Mouse (Mus musculus) thymus, adult 2 months (tissue): Measurements from ENCODE around the gene Fam107b. TPM values are rescaled to one million over a fixed set of nuclear protein-coding genes. Genes with fewer than 3 reads are reported as not detected.

ENCODE experiments used
- DNase-seq: peaks from one replicate; pipeline ENCODE4 v3.0.0; 2021
- H3K27ac ChIP-seq: fragments of 200-500 bp; 2 replicates; pipeline ENCODE4 v1.5.1; 2012; ENCODE audit warnings: low read length, control low read depth; ENCODE audit not compliant: control insufficient read depth, insufficient read depth
- H3K27me3 ChIP-seq: fragments of 200-500 bp; 2 replicates; pipeline ENCODE4 v1.6.1; 2012; ENCODE audit warnings: mild to moderate bottlenecking, low read length, moderate library complexity, mixed read lengths; ENCODE audit not compliant: control insufficient read depth, insufficient read depth
- H3K36me3 ChIP-seq: fragments of 200-500 bp; 2 replicates; pipeline ENCODE4 v1.6.1; 2012; ENCODE audit warnings: mild to moderate bottlenecking, low read length, moderate library complexity; ENCODE audit not compliant: control insufficient read depth, insufficient read depth
- H3K4me1 ChIP-seq: fragments of 200-500 bp; replicated peaks from 2 replicates; pipeline ENCODE4 v1.6.1; 2012; ENCODE audit warnings: low read length; ENCODE audit not compliant: control insufficient read depth, insufficient read depth
- H3K4me3 ChIP-seq: fragments of 200-500 bp; 2 replicates; pipeline ENCODE4 v1.5.1; 2012; ENCODE audit warnings: mild to moderate bottlenecking, low read length, control low read depth, moderate library complexity; ENCODE audit not compliant: control insufficient read depth, insufficient read depth
- CTCF ChIP-seq: fragments of 200-500 bp; IDR thresholded peaks from 2 replicates; pipeline ENCODE4 v1.5.1; 2012; ENCODE audit warnings: mild to moderate bottlenecking, control low read depth, low read length, moderate library complexity, borderline replicate concordance; ENCODE audit not compliant: control insufficient read depth, poor library complexity, insufficient read depth; ENCODE audit errors: extremely low read depth
- POLR2A ChIP-seq: fragments of 200-500 bp; IDR thresholded peaks from 2 replicates; pipeline ENCODE4 v1.6.1; 2012; ENCODE audit warnings: mild to moderate bottlenecking, low read length, control low read depth, moderate library complexity; ENCODE audit not compliant: control insufficient read depth, poor library complexity, insufficient read depth; ENCODE audit errors: extremely low read depth
- WGBS: fragments of 180-500 bp; shearing (Covaris S2); methylation state at CpG from one replicate; pipeline ENCODE4 v1.1.7; 2018; 5-methylcytosine and 5-hydroxymethylcytosine counted together
- polyA plus RNA-seq: library from polyadenylated mRNA; depleted of rRNA; stranded (reverse); fragments of >200 nt; gene quantifications from 2 replicates; pipeline ENCODE4 v1.2.3, GENCODE M21; 2012

Gene Fam107b
- polyA plus RNA-seq, 1 experiment: 81.3 TPM

DNA sequence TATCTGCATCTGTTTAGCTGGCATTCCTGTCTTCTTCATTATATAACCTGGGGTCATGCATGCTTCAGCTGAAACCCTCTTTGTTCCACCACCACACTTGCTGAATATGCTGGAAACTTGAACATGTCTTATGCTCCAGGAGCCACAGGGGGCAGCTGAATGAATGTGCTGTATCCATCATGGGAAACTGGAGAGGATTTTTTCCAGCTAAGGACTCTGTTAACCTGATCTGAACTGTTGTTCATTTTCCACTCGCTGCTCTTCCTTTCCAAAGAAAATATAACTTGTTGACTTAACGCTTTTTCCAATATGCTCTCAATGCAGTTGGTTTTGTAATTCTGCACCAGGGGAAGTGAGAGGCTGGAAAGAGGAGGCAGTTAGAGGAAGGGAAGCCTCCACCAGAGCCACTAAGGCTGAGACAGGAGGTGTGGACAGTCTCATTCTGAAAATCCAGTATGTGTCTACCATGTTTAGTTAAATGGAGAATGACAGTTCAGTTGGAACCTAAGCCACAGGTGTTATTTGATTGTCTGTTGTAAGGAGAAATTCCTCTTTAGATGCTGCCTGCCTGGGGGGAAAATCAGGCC lies 9.1 kb downstream of the Fam107b start:
- Histone ChIP-seq H3K27ac (no peak overlapping the region), H3K4me3 (no peak overlapping the region), H3K4me1 (peaks cover 6% of the 10 kb centered on the region), H3K27me3 (no peaks in the 10 kb centered on the region), H3K36me3 (no peaks in the 10 kb centered on the region)
- TF ChIP-seq POLR2A: no peak
- TF ChIP-seq CTCF: no peak
- 95% methylated on average over 2 of the region's 2 CpGs for WGBS
- DNase-seq: no peak

GRCm38 (mm10) chr2:3582830-3583229 lies 12.5 kb downstream of the Fam107b start:
- TF ChIP-seq CTCF (no peak), POLR2A (no peak)
- no peaks in the 10 kb centered on the region for H3K27me3 ChIP-seq
- H3K27ac ChIP-seq: no peak overlapping the region
- no peak for DNase-seq
- no peak overlapping the region for H3K4me3 ChIP-seq
- no peaks in the 10 kb centered on the region for H3K4me1 ChIP-seq
- WGBS: 96% methylated on average over 2 of the region's 2 CpGs
- no peaks in the 10 kb centered on the region for H3K36me3 ChIP-seq

DNA sequence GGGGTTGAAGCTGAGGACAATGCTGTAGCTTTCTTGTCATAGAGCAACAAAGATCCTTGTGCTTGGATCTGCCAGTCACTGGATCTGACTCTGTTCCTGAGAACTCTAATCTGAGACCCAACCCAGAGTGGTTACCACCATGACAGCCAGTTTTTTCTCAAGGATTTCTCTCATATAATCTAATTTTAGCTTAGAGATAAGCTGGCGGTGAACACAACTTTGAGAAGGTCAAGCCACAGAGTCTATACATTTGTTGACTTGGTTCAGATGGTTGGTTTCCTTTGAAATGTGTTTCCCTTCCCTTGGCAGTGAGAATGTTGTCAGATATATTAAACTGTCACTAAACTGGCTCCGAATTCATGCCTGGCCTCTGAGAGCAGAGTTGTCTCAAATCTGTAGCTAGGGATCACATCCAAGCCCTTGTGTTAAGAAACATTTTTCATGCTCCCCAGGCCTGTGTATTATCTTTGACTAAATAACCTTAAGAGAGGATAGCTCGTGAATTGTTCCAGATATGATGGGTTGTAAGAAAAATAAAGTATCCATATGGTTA lies 15.0 kb downstream of the Fam107b start:
- Histone ChIP-seq H3K27ac (no peak overlapping the region), H3K27me3 (no peaks in the 10 kb centered on the region), H3K36me3 (no peaks in the 10 kb centered on the region), H3K4me3 (no peak overlapping the region), H3K4me1 (no peaks in the 10 kb centered on the region)
- no peak for TF ChIP-seq CTCF
- TF ChIP-seq POLR2A: no peak
- DNase-seq: no peak
- WGBS: 68% methylated on average over 3 of the region's 3 CpGs

GRCm38 (mm10) chr2:3590086-3590915 lies 20.0 kb downstream of the Fam107b start:
- Histone ChIP-seq H3K27ac (no peak overlapping the region), H3K4me3 (no peak overlapping the region), H3K4me1 (no peaks in the 10 kb centered on the region), H3K27me3 (no peaks in the 10 kb centered on the region), H3K36me3 (no peaks in the 10 kb centered on the region)
- no peak for DNase-seq
- TF ChIP-seq CTCF (no peak), POLR2A (no peak)
- 96% methylated on average over 6 of the region's 6 CpGs for WGBS

DNA sequence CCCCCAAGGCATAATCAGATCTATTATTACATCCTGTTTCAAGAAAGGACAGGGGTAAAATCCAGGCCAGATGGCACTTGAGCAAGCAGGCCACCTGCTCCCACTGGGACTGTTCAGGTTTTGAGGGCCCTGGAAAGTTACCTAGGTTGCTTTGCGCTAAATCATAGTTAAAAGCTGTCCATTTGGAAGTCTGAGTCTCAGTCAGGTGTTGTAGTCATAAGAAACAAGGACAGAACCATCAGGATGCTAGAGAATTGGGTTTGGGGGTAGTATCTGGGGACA lies 20.6 kb downstream of the Fam107b start:
- no peak for DNase-seq
- no peaks in the 10 kb centered on the region for H3K4me1 ChIP-seq
- H3K36me3 ChIP-seq: no peaks in the 10 kb centered on the region
- no peaks in the 10 kb centered on the region for H3K27me3 ChIP-seq
- no peak overlapping the region for H3K4me3 ChIP-seq
- no peak overlapping the region for H3K27ac ChIP-seq
- no peak for TF ChIP-seq CTCF
- TF ChIP-seq POLR2A: no peak
- WGBS: 97% methylated on average over 1 of the region's 1 CpGs

- Histone ChIP-seq H3K36me3 (no peaks in the 10 kb centered on the region), H3K27me3 (no peaks in the 10 kb centered on the region), H3K27ac (no peak overlapping the region), H3K4me3 (no peak overlapping the region), H3K4me1 (no peaks in the 10 kb centered on the region)
- DNase-seq: no peak
- no peak for TF ChIP-seq POLR2A
- TF ChIP-seq CTCF: no peak
- WGBS: 19% methylated on average over 2 of the region's 2 CpGs
Observed at GRCm38 (mm10) chr2:3594663-3595318, 24.5 kb downstream of the Fam107b start.
